Mouse (Mus musculus): ENCODE data around the gene Aldh3a2. TPM values are rescaled to one million over a fixed set of nuclear protein-coding genes. Genes with fewer than 3 reads are reported as not detected.

The Aldh3a2 gene
- total and polyA plus RNA-seq, 3 experiments = 11.0 to 15.0 TPM; not detected in 1

GRCm38 (mm10) chr11:61295556-61295955 is 28.3 kb upstream of the Aldh3a2 start:
- Histone ChIP-seq H3K9ac (ENCODE audit: control insufficient read depth, low read depth, low read length, poor library complexity, severe bottlenecking) (no peak overlapping the region), H3K4me3 (ENCODE audit: control insufficient read depth in 1 of 2, insufficient read depth in 1 of 2, low read depth in 2 of 2, low read length in 2 of 2) (no peak overlapping the region), H3K27ac (ENCODE audit: control insufficient read depth, low read depth, low read length) (no peak overlapping the region), H3K9me3 (replicated peaks; ENCODE audit: insufficient read depth, low read length) (no peaks in the 10 kb centered on the region), H3K27me3 (ENCODE audit: control insufficient read depth in 1 of 2, insufficient read depth in 2 of 2, low read length in 2 of 2) (peaks cover 8 to 9% of the 10 kb centered on the region in 2 experiments; a peak in 3 of 4 replicates), H3K36me3 (ENCODE audit: control insufficient read depth in 1 of 2, insufficient read depth in 2 of 2, low read length in 2 of 2) (peaks cover 0 to 11% of the 10 kb centered on the region in 2 experiments; a peak in 2 of 4 replicates), H3K79me2 (ENCODE audit: control insufficient read depth, insufficient read depth, low read length, poor library complexity) (no peaks in the 10 kb centered on the region), H3K4me1 (ENCODE audit: control insufficient read depth in 1 of 2, insufficient read depth in 2 of 2, low read length in 2 of 2) (peaks cover 16 to 19% of the 10 kb centered on the region in 2 experiments; a peak in 3 of 4 replicates)
- DNase-seq (ENCODE audit: low read depth, low spot score) = no peak
- TF ChIP-seq CTCF (IDR thresholded peaks at IDR 0.05 in 2 of 3, conservative IDR thresholded peaks at IDR 0.05 in 1 of 3; ENCODE audit: control insufficient read depth in 1 of 3, insufficient read depth in 1 of 3, low read depth in 2 of 3, low read length in 3 of 3, poor library complexity in 1 of 3, severe bottlenecking in 1 of 3) = no peak
- no peak for TF ChIP-seq BHLHE40 (IDR thresholded peaks at IDR 0.05; ENCODE audit: borderline replicate concordance, low read depth, low read length)
- no peak for TF ChIP-seq TBP (IDR thresholded peaks at IDR 0.05; ENCODE audit: low read depth, low read length)
- TF ChIP-seq MYC (IDR thresholded peaks at IDR 0.05; ENCODE audit: low read depth, low read length) = no peak
- no peak for TF ChIP-seq SIN3A (IDR thresholded peaks at IDR 0.05; ENCODE audit: low read length)
- no peak for TF ChIP-seq CHD1 (IDR thresholded peaks at IDR 0.05; ENCODE audit: low read depth, low read length)
- no peak for TF ChIP-seq RCOR1 (IDR thresholded peaks at IDR 0.05; ENCODE audit: low read depth, low read length)
- no peak for TF ChIP-seq MYB (IDR thresholded peaks at IDR 0.05; ENCODE audit: low read depth, low read length)
- TF ChIP-seq RAD21 (IDR thresholded peaks at IDR 0.05; ENCODE audit: low read depth, low read length) = no peak
- no peak for TF ChIP-seq NRF1 (IDR thresholded peaks at IDR 0.05; ENCODE audit: insufficient read depth, low read depth, low read length, poor library complexity, severe bottlenecking)
- TF ChIP-seq UBTF (IDR thresholded peaks at IDR 0.05; ENCODE audit: borderline replicate concordance, insufficient read depth, low read depth, low read length) = no peak
- no peak for TF ChIP-seq MAFK (IDR thresholded peaks at IDR 0.05; ENCODE audit: borderline replicate concordance, low read depth, low read length)

GRCm38 (mm10) chr11:61294431-61294830 is 27.2 kb upstream of the Aldh3a2 start:
- Histone ChIP-seq H3K9ac (ENCODE audit: control insufficient read depth, low read depth, low read length, poor library complexity, severe bottlenecking) (no peak overlapping the region), H3K27me3 (ENCODE audit: control insufficient read depth in 1 of 2, insufficient read depth in 2 of 2, low read length in 2 of 2) (peaks cover 8 to 10% of the 10 kb centered on the region in 2 experiments; a peak in 3 of 4 replicates), H3K4me1 (ENCODE audit: control insufficient read depth in 1 of 2, insufficient read depth in 2 of 2, low read length in 2 of 2) (peaks cover 5 to 8% of the 10 kb centered on the region in 2 experiments; a peak in 3 of 4 replicates), H3K9me3 (replicated peaks; ENCODE audit: insufficient read depth, low read length) (no peaks in the 10 kb centered on the region), H3K4me3 (ENCODE audit: control insufficient read depth in 1 of 2, insufficient read depth in 1 of 2, low read depth in 2 of 2, low read length in 2 of 2) (no peak overlapping the region), H3K36me3 (ENCODE audit: control insufficient read depth in 1 of 2, insufficient read depth in 2 of 2, low read length in 2 of 2) (peaks cover 0 to 3% of the 10 kb centered on the region in 2 experiments; a peak in 2 of 4 replicates), H3K79me2 (ENCODE audit: control insufficient read depth, insufficient read depth, low read length, poor library complexity) (no peaks in the 10 kb centered on the region), H3K27ac (ENCODE audit: control insufficient read depth, low read depth, low read length) (no peak overlapping the region)
- TF ChIP-seq ZC3H11A (IDR thresholded peaks at IDR 0.05; ENCODE audit: low read depth, low read length) (no peak), KAT2A (conservative IDR thresholded peaks at IDR 0.05; ENCODE audit: low read depth, low read length) (no peak), POLR2A (IDR thresholded peaks at IDR 0.05; ENCODE audit: control insufficient read depth in 1 of 2, insufficient read depth in 1 of 2, low read depth in 1 of 2, low read length in 2 of 2, poor library complexity in 1 of 2) (no peak), UBTF (IDR thresholded peaks at IDR 0.05; ENCODE audit: borderline replicate concordance, insufficient read depth, low read depth, low read length) (no peak), JUND (IDR thresholded peaks at IDR 0.05; ENCODE audit: low read depth, low read length) (no peak)
- DNase-seq (ENCODE audit: low read depth, low spot score) = no peak

Data from MEL (cell line).